Mouse (Mus musculus): ENCODE data around the gene Man1b1.

GRCm38 (mm10) chr2:25288734-25289345 is 43.3 kb upstream of the Man1b1 start:
- TF ChIP-seq EP300 (IDR thresholded peaks at IDR 0.05; ENCODE audit: insufficient read depth, low read depth, low read length) (no peak), CTCF (IDR thresholded peaks at IDR 0.05; ENCODE audit: low read depth, low read length) (no peak), POLR2A (IDR thresholded peaks at IDR 0.05; ENCODE audit: insufficient read depth, low read length) (no peak)
